Mouse (Mus musculus): ENCODE data around the gene Mepce.
"Not testable (repeated sequence)": the region's sequence is repeated elsewhere in the genome, so short reads cannot be mapped to it uniquely, and the experiment has no call there.

Gene Mepce

DNA sequence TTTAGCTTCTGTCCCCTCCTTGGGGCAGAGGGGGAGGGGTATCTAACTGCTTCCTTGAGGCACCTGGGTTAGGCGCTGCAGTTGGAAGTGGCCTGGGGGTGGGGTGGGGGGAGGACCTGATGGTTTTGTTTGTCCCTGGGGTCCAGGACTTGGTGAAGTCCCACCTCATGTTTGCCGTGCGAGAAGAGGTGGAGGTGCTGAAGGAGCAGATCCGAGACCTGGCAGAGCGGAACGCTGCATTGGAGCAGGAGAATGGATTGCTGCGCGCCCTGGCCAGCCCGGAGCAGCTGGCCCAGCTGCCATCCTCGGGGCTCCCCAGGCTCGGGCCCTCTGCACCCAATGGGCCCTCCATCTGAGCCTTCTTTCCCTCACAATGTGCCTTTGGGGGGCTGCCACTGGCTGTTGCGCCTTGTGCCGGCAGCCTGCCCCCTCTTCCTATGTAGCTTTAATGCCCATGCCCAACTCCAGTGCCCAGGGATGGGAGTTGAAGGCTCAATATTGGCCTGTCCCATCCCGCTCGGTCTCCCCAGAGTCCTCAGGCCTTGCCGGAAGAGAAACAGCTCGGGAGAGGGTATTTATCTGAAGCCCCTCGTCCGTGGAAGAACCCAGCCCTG lies 28.4 kb downstream of the Mepce start:
- no peak for DNase-seq (ENCODE audit: low read depth)

DNA sequence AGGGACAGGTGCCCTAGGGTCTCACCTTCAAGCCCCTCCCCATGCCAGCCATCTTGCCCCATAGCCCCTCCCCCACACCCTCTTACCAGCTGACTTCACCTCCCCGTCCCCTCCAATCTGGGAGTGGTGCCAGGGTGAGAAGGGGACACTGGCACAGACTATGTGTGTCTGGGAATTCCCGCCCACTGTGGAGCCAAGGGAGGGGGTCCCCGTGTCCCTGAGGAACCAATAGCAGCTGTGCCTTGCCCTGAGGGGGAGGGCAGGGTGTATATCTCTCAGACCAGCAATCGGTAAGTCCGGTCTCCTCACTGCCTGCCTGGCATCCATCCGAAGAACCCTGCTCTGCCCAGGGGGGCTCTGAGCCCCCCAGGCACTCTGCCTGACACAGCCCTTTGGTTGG lies 29.6 kb downstream of the Mepce start:
- DNase-seq (ENCODE audit: low read depth), result no peak

- DNase-seq (ENCODE audit: low read depth), result peak; percentile 93
These were observed 30.4 kb downstream of the Mepce start for GRCm38 (mm10) chr5:137756882-137757661.

GRCm38 (mm10) chr5:137756106-137756505 lies 31.3 kb downstream of the Mepce start:
- no peak for DNase-seq (ENCODE audit: low read depth)

DNA sequence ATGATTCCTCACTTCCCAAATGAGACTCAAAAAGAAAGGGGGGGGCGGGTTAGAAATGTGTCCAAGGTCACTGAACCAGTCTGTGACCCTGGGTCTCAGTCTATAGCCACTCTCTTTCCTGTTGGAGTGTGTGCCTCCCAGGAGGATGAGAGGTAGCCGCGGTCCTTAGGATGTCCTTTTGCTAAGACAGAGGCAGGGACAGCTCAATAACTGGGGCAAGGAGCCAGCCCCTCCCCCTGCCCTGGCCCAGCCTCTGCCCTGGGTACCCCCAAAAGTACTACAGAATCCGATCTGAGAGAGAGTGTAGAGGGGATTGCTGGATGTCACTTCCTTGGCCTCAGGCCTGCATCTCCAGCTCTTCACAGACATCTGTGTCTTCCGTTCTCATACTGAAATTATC lies 32.0 kb downstream of the Mepce start:
- no peak for DNase-seq (ENCODE audit: low read depth)

DNA sequence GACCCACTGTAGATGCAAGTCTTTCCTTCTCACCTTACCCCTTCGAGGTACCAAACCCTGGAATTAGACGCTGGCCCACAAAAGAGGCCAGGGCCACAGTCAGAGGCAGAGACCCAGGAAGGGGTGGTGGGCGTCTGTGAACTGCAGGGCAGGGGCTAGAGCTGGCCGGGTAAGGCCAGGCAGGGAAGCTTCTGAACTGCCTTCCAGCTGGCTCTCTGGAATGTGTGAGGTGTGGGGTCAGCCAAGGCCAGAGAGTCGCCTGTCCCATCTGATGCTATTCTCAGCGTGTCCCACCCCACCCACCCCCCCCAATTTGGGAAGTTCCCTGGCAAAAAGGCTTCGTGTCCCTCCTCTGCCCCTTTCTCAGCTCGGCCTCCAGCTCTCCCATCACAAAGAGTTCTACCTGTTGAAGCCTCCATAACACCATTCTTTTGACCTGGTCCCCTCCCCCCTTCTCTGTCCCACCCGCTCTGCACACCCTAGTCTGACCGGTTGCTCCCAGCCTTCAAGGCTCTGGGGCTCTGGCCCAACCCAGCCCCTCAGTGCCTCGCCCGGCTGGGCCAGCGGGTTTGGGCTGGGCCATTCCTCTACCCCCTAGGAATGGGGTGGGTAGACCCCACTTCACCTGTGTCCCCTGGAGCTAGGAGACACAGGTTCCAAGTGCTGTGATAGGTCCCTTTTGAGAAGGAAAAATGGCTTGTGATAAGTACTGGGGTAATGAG lies 34.2 kb downstream of the Mepce start:
- DNase-seq (ENCODE audit: low read depth), result no peak

GRCm38 (mm10) chr5:137751988-137752387 lies 35.5 kb downstream of the Mepce start:
- DNase-seq (ENCODE audit: low read depth), result no peak

GRCm38 (mm10) chr5:137751221-137751887 lies 36.1 kb downstream of the Mepce start:
- no peak for DNase-seq (ENCODE audit: low read depth)

DNA sequence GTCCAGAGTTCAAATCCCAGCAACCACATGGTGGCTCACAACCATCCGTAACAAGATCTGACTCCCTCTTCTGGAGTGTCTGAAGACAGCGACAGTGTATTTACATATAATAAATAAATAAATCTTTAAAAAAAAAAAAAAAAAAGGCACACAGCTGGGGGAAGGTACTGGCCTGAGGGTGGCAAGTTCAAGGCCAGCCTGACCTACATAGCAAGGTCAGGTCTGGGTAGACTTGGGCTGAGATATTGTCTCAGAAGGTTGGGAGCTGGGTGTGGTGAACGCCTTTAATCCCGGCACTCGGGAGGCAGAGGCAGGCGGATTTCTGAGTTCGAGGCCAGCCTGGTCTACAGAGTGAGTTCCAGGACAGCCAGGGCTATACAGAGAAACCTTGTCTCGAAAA lies 37.2 kb downstream of the Mepce start:
- not testable (repeated sequence) for DNase-seq (ENCODE audit: low read depth)

GRCm38 (mm10) chr5:137749196-137749836 lies 38.1 kb downstream of the Mepce start:
- no peak for DNase-seq (ENCODE audit: low read depth)

- DNase-seq (ENCODE audit: low read depth), result no peak
These were observed 39.2 kb downstream of the Mepce start for GRCm38 (mm10) chr5:137748130-137748770.

GRCm38 (mm10) chr5:137747326-137747961 lies 40.0 kb downstream of the Mepce start:
- peak; percentile 69 for DNase-seq (ENCODE audit: low read depth)

GRCm38 (mm10) chr5:137746851-137747325 lies 40.6 kb downstream of the Mepce start:
- peak; percentile 31 for DNase-seq (ENCODE audit: low read depth)

DNA sequence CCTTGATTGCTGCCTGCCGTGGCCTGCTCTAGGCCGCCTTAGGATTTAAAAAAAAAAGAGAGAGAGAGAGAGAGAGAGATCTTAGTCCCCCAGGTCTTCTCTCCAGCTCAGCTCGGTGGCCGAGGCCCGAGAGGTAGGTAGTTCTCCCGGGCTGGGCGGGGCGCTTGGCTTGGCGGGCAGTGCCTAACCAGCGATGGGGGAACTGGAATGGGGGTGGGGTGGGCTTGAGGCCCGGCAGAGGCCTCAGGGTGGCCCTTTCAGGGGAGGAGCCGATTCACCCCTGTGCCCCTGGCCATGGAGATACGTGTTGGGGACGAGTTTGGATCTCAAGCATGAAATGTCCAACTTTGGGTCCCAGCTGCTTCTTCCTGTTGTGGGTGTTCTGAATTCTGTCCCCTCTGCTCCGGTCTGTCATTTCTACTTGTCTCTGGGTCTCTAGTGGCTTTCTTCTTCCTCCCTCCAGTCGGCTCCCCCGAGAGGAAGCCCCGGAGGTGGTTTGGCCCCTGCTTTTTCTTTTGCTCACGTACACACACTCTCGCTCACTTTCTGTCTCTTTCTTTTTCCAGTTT lies 41.1 kb downstream of the Mepce start:
- peak; percentile 74 for DNase-seq (ENCODE audit: low read depth)

GRCm38 (mm10) chr5:137745214-137746171 lies 42.0 kb downstream of the Mepce start, which contains the start of gene Tsc22d4:
TSS of gene Tsc22d4 (plus strand) at chr5:137745730.
- DNase-seq (ENCODE audit: low read depth), result peak; percentile 92

DNA sequence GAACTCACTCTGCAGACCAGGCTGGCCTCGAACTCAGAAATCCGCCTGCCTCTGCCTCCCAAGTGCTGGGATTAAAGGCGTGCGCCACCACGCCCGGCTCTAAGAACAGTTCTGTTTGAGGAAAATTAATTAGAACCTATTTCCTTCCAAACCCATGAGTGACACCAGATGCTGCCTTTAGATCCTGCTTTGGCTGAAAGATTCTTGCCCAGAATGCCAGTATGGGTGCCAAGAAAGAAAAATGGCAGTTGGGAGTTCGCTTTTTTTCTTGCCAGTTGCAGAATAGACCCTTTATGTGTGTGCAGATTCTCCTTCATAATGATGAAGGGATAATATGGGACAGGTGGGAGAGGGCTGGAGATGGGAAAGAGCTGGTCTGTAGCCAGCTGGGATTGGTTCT lies 43.3 kb downstream of the Mepce start:
- no peak for DNase-seq (ENCODE audit: low read depth)

DNA sequence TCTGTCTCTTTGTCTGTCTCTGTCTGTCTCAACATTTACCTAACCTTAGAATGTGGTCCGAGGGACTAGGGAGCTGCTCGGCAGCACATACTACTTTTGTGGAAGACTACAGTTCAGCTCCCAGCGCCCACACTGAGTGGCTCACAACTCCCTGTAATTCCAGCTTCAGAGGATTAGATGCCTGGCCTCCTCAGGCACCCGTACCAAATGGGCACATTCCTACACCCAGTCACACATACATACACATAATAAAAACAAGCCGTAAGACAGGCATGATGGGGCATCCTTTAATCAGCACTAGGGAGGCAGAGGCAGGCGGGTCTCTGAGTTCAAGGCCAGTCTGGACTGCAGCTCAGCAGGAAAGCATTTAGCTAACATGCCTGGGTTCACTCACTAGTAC lies 44.6 kb downstream of the Mepce start:
- no peak for DNase-seq (ENCODE audit: low read depth)

- no peak for DNase-seq (ENCODE audit: low read depth)
These were observed 45.4 kb downstream of the Mepce start for GRCm38 (mm10) chr5:137742048-137742447.
